Mouse (Mus musculus): ENCODE measurements around the gene Gm49384. TPM values are rescaled to one million over a fixed set of nuclear protein-coding genes. Genes with fewer than 3 reads are reported as not detected.

The Gm49384 gene
- 46.2 TPM for polyA plus RNA-seq (2014; fragmentation: Illumina TruSeq; extraction: RNeasy Lipid Tissue Mini Kit (QIAGEN cat#74804); ENCODE audit: low read depth, low replicate concordance)

DNA sequence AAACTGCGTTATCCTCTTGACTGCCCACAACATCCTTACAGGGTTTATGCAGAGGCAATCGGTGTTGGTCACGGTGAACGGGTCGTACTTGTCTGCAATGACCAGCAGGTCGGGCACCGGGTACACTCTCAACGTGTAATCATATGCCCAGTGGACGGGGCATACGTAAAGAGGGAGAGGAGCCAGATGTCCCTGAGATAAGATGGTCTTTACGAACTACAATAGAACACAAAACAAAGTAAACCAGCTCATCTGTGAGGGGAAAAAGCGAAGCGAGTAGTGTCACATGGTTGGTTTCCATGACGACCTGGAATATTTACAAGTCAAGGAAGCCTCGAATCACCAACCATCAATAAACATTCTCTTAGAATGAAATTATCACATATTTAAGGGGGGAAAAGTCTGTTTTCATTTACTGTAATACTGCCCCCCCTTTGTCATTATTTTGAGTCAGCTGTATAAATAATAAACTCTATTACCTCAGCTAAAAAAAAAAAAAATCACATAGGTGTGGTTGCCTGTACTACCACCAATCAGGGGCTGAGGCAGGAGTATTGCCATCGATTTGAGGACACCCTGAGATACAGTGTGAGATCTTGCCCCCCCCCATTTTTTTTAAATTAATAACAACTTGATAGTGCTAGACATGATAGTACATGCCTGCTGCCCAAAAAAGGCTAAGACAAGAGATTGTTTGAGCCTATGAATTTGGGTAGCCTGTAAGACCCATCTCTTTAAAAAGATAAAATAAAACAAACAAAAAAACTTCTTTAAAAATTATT lies at the start of gene Gm49384:
Gm49384 (minus strand) TSS at position 216 of the 782 bp plus-strand sequence.

DNA sequence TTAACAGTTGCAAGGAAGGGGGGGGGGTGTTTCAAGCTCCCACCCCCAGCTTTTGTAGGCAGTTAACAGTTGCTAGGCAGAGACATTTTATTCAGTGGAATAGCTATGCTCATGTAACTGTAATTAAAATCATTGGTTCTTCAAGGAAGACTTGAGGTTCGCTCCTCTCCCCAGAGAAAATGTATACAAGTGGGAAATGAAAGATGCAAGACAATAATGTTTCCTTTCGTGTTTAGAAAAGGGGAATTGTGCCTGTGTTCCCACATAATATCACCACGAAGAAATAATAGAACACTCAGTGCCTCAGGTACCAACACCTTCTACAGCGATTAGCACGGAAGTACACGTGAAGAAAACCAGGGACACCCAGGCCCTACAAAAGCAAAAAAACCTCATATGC lies 36.8 kb upstream of the Gm49384 start, which contains the start of gene Klhdc1:
Klhdc1 (plus strand) TSS at position 301 of the 400 bp plus-strand sequence.

GRCm38 (mm10) chr12:69227776-69228466 lies 23.9 kb upstream of the Gm49384 start, which contains the start of gene Pole2:
TSS of gene Pole2 (minus strand) at chr12:69228195.

DNA sequence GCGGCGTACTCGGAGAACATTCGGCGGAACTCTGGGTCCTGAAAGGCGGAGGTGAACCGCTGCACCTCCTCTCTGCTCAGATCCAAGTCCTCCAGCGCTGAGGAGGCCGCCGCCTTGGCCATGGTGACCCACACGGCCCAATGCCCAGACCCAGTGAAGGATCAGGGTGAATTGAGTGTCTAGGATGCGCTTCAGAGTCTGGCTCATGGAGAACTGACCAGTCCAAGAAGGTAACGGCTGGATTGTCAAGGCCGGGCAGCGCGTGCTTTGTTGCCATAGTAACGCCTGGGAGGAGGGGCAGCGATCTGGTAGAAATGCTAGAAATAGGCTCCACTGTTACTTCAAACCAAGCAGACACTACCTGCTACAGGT lies 5.9 kb downstream of the Gm49384 start, which contains the start of gene Dnaaf2:
Dnaaf2 (minus strand) TSS at position 266 of the 372 bp plus-strand sequence.

DNA sequence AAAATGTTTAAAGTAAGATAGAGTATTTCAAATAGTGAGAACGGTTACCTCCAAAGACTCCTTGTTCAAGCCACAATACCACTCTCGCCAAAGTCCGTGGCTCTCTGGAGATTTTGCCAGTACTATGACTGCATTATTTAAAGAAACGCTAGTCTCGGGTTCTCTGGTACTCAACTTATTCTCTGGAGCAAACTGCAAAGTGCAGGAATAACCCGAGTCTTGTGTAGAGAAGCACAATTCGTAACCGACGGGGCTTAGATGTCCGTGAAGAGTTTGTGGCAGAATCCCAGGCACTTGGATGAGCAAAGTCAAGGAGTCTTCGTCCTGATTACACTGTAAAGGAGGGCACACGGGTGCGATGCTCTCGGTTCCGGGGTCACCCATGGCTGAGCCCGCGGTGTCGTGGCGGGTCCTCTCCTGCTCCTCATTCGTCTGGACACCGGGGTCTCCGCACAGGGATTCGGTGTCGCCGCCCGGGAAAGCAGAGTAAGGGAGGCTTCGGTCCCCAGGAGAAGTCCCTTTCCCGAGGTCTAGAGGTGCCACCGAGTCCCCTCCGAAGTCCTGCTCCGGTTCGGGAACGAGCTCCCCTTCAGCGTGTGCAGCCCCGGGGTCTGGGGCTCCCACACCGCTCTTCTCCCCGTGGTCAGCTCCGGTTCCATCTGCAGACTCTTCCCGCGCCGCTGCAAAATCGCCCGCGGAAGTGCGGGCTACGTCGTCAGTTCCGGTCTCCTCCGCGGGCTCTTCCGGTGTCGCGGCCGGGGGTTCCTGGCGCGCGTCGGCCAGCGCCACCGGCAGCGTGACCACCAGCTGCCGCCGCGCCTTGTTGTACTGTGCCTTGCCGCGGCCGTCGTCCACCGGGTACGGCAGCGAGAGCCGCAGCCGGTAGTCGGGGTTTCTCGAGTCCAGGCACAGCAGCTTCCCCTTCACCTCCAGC lies 7.4 kb downstream of the Gm49384 start, which contains the start of gene Gm49383:
Gm49383 (minus strand) TSS at position 661 of the 934 bp plus-strand sequence.

DNA sequence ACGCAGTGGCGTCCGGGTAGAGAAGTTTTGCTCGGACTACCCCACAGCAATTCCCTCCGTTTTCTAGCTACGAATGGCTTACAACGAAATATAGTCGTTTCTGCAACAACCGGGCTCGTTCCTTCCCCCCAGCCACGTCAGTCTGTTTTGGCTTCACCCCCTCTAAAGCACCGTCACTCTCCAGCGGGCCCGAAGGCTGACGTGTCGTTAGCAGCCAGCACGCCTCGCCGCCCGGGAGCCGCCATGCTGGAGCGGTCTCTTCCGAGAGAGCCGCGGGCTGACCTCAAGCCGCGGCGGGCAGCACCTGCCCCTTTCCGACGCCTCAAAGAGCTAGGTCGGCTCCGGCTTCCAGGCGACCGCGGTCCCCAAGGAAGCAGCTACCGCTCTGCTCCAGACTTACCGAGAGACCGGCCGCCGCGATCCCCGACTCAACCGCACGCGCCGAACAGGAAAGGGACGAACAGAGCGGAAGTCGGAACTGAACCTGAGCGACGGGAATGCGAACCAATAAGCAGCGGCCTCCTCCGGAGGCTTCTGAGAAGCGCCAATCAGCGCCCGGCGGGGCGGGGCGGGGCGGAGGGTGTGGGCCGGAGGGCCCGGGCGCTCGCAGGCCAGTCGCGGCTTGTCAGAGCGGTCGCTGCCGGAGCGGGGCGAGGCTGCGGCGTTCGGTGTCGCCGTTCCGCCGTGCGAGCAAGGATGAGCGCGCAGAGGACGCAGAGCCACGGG lies 20.3 kb downstream of the Gm49384 start, which contains the start of the genes Rpl36al and Mgat2:
Rpl36al (minus strand) TSS at position 501 of the 726 bp plus-strand sequence.
Mgat2 (plus strand) TSS at position 575 of the 726 bp plus-strand sequence.

DNA sequence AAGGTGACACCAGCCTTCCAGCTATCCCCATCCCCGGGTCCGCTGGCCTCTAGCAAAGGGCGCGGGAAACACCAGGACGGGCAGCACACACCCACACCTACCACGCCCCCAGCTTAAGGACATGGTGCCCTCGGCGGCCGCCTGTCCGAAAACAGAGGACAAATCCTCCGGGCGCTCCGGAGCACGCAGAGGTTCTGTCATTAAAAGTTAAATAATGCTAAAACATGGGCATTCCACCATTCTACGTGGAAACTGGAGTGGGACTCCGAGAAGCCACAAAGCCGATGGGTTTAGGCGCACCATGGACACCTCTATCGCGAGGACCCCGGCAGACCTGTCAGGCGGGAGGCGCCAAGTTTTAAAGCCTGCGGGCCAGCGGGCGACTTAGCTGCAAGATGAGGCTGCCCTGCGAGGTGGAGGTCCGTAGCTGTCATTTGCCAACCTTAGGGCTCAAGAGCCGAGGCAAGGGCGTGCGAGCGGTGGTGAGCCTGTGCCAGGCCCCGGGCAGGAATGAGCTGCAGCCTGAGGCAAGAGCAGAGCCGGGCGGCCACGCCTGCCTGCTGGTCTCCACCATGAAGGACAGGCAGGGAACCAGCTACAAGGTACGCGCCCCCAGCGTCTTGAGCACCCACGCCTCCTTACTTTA lies 35.5 kb downstream of the Gm49384 start, which contains the start of gene Lrr1:
Lrr1 (plus strand) TSS at position 354 of the 646 bp plus-strand sequence.

DNA sequence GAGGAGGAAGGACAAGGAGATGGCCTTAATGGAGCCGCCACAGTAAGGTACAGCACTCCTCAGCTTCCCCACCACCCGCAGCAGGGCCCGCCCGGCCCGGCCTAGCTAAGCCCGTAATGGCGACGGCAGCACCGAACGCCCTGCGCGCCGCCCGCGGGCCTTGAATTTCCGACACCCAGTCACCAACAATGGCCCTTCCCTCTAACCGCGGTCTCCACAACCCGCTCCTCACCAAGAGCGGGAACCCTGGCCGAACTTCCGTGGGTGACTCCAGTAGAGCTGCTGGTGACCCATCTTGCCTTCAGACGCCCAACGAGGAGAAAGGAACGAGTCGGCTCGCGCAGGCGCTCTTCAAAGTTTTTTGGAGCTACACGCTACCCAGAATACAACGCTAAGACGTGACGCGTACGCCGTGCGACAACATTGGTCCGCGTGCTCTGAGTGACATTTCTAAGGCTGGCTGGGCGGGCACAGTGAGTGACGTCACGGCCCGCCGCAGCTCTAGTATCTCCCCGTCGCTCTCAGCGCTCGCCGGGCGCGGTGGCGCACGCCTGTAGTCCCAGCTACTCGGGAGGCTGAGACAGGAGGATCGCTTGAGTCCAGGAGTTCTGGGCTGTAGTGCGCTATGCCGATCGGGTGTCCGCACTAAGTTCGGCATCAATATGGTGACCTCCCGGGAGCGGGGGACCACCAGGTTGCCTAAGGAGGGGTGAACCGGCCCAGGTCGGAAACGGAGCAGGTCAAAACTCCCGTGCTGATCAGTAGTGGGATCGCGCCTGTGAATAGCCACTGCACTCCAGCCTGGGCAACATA lies 45.1 kb downstream of the Gm49384 start, which contains the start of gene Rps29:
Rps29 (minus strand) TSS at position 422 of the 813 bp plus-strand sequence.

Other genes with a start within 250 kb of the Gm49384 start
- gene Rps29, start 45.1 kb downstream of the Gm49384 start, polyA plus RNA-seq (2014; fragmentation: Illumina TruSeq; extraction: RNeasy Lipid Tissue Mini Kit (QIAGEN cat#74804); ENCODE audit: low read depth, low replicate concordance), result 23.1 TPM
- 10.1 TPM for gene Lrr1, start 35.5 kb downstream of the Gm49384 start, polyA plus RNA-seq (2014; fragmentation: Illumina TruSeq; extraction: RNeasy Lipid Tissue Mini Kit (QIAGEN cat#74804); ENCODE audit: low read depth, low replicate concordance)
- 117 TPM for gene Rpl36al, start 20.2 kb downstream of the Gm49384 start, polyA plus RNA-seq (2014; fragmentation: Illumina TruSeq; extraction: RNeasy Lipid Tissue Mini Kit (QIAGEN cat#74804); ENCODE audit: low read depth, low replicate concordance)
- gene Mgat2, start 20.1 kb downstream of the Gm49384 start, polyA plus RNA-seq (2014; fragmentation: Illumina TruSeq; extraction: RNeasy Lipid Tissue Mini Kit (QIAGEN cat#74804); ENCODE audit: low read depth, low replicate concordance), result 54.8 TPM
- gene Gm49383, start 7.2 kb downstream of the Gm49384 start, polyA plus RNA-seq (2014; fragmentation: Illumina TruSeq; extraction: RNeasy Lipid Tissue Mini Kit (QIAGEN cat#74804); ENCODE audit: low read depth, low replicate concordance), result 19.4 TPM
- 4.9 TPM for gene Dnaaf2, start 5.8 kb downstream of the Gm49384 start, polyA plus RNA-seq (2014; fragmentation: Illumina TruSeq; extraction: RNeasy Lipid Tissue Mini Kit (QIAGEN cat#74804); ENCODE audit: low read depth, low replicate concordance)
- gene Pole2, start 23.9 kb upstream of the Gm49384 start, polyA plus RNA-seq (2014; fragmentation: Illumina TruSeq; extraction: RNeasy Lipid Tissue Mini Kit (QIAGEN cat#74804); ENCODE audit: low read depth, low replicate concordance), result 6.2 TPM
- 53.9 TPM for gene Klhdc1, start 36.9 kb upstream of the Gm49384 start, polyA plus RNA-seq (2014; fragmentation: Illumina TruSeq; extraction: RNeasy Lipid Tissue Mini Kit (QIAGEN cat#74804); ENCODE audit: low read depth, low replicate concordance)
- 148 TPM for gene Klhdc2, start 92.4 kb upstream of the Gm49384 start, polyA plus RNA-seq (2014; fragmentation: Illumina TruSeq; extraction: RNeasy Lipid Tissue Mini Kit (QIAGEN cat#74804); ENCODE audit: low read depth, low replicate concordance)
- gene Nemf, start 152.9 kb upstream of the Gm49384 start, polyA plus RNA-seq (2014; fragmentation: Illumina TruSeq; extraction: RNeasy Lipid Tissue Mini Kit (QIAGEN cat#74804); ENCODE audit: low read depth, low replicate concordance), result 105 TPM
- 21.0 TPM for gene Arf6, start 167.9 kb upstream of the Gm49384 start, polyA plus RNA-seq (2014; fragmentation: Illumina TruSeq; extraction: RNeasy Lipid Tissue Mini Kit (QIAGEN cat#74804); ENCODE audit: low read depth, low replicate concordance)
- gene Gm9887, start 168.2 kb upstream of the Gm49384 start, polyA plus RNA-seq (2014; fragmentation: Illumina TruSeq; extraction: RNeasy Lipid Tissue Mini Kit (QIAGEN cat#74804); ENCODE audit: low read depth, low replicate concordance), result not detected